Mouse (Mus musculus): ENCODE results near the gene Dcaf17. TPM values are rescaled to one million over a fixed set of nuclear protein-coding genes. Genes with fewer than 3 reads are reported as not detected.

The Dcaf17 gene
- polyA plus RNA-seq, 1 experiment from 2014 or later = 30.3 TPM

DNA sequence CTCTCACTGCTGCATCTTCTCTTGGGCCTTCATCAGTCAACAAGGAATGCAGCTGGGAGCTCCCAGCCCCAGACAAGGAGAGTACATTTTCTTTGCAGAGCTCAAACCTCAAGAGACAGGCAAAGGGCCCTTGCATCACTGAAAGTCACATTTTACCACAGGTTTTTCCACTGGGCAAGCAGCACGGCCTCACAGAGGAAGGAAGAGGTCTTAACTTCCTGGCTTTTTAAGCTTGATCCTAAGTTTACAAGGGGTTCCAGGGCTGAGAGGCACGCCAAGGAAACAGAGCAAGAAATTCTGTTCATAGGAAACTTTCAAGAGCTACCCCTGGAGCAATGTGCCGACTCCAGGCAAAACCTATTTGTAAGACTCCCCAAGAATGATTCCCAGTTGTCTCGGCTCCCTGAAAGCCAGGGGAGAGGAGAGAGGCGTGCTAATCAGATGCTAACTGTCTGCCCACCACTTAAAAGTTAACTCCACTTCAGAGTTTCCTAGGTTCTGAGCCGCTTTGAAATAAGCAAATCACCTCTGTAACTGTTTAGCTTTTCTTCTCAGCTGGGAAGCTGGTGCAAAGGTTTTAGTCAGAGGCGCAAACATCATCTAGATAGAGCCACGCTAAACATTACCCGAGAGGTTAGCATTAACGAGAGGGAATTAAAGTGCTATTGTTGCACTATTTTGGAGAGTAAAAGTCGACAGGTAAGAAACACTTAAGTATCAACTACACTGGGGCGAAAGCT, 29.4 kb upstream of the Dcaf17 start:
- Histone ChIP-seq H3K4me1 (ENCODE audit: control insufficient read depth, insufficient read depth, low read length) (peaks cover 10% of the 10 kb centered on the region), H3K4me3 (ENCODE audit: low read depth, low read length) (no peak overlapping the region), H3K9me3 (ENCODE audit: control insufficient read depth, low read length) (no peaks in the 10 kb centered on the region), H3K4me2 (ENCODE audit: low read depth, severe bottlenecking) (no peak overlapping the region), H3K27ac (replicated peaks; ENCODE audit: low read depth, low read length) (peak overlapping the region; percentile 51; the same call in 1 of the 2 replicates), H3K27me3 (ENCODE audit: control insufficient read depth, insufficient read depth, low read length) (no peaks in the 10 kb centered on the region), H3K36me3 (ENCODE audit: control insufficient read depth, insufficient read depth, low read length) (no peaks in the 10 kb centered on the region), H3K9ac (ENCODE audit: low read length) (no peak overlapping the region; the same call in 1 of the 2 replicates)
- peak; percentile 26 for DNase-seq (ENCODE audit: low spot score)
- ATAC-seq (ENCODE audit: insufficient number of reproducible peaks, low FRiP score, low TSS enrichment, low read depth) = no peak
- 25% methylated on average over 12 of the region's 12 CpGs for WGBS

DNA sequence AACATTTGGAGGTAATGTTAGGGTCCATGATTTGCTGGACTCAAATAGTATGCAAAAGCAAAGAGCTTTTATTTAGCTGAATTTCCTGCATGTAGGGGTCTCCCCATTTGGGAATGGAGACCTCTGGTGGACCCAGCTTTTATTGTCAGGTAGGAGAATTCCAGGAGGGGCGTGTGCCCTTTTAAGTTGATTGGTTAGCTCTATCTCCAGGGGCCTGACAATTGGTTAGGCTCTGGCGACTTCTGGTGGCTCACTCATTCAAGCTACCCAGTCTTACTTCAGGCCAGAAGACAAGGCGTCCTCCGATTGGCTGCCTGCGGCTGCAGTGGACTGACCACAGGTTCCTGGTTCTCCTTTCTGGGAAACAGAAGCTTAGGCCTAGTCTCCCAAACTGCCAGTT, 28.3 kb upstream of the Dcaf17 start:
- no peak overlapping the region for H3K27ac ChIP-seq (replicated peaks; ENCODE audit: low read depth, low read length)
- H3K4me2 ChIP-seq (ENCODE audit: low read depth, severe bottlenecking) = no peak overlapping the region
- no peaks in the 10 kb centered on the region for H3K27me3 ChIP-seq (ENCODE audit: control insufficient read depth, insufficient read depth, low read length)
- no peaks in the 10 kb centered on the region for H3K9me3 ChIP-seq (ENCODE audit: control insufficient read depth, low read length)
- 39% methylated on average over 5 of the region's 5 CpGs for WGBS
- peaks cover 10% of the 10 kb centered on the region for H3K4me1 ChIP-seq (ENCODE audit: control insufficient read depth, insufficient read depth, low read length)
- H3K9ac ChIP-seq (ENCODE audit: low read length) = no peak overlapping the region
- no peaks in the 10 kb centered on the region for H3K36me3 ChIP-seq (ENCODE audit: control insufficient read depth, insufficient read depth, low read length)
- no peak overlapping the region for H3K4me3 ChIP-seq (ENCODE audit: low read depth, low read length)
- peak; percentile 58 for DNase-seq (ENCODE audit: low spot score)
- peak; percentile 78 for ATAC-seq (ENCODE audit: insufficient number of reproducible peaks, low FRiP score, low TSS enrichment, low read depth)

- WGBS = 96% methylated on average over 9 of the region's 9 CpGs
- H3K4me2 ChIP-seq (ENCODE audit: low read depth, severe bottlenecking) = no peak overlapping the region
- H3K27me3 ChIP-seq (ENCODE audit: control insufficient read depth, insufficient read depth, low read length) = no peaks in the 10 kb centered on the region
- no peak overlapping the region for H3K27ac ChIP-seq (replicated peaks; ENCODE audit: low read depth, low read length)
- H3K36me3 ChIP-seq (ENCODE audit: control insufficient read depth, insufficient read depth, low read length) = no peaks in the 10 kb centered on the region
- no peak for DNase-seq (ENCODE audit: low spot score)
- H3K4me3 ChIP-seq (ENCODE audit: low read depth, low read length) = no peak overlapping the region
- ATAC-seq (ENCODE audit: insufficient number of reproducible peaks, low FRiP score, low TSS enrichment, low read depth) = no peak
- no peak overlapping the region for H3K9ac ChIP-seq (ENCODE audit: low read length)
- H3K4me1 ChIP-seq (ENCODE audit: control insufficient read depth, insufficient read depth, low read length) = peaks cover 10% of the 10 kb centered on the region
- no peaks in the 10 kb centered on the region for H3K9me3 ChIP-seq (ENCODE audit: control insufficient read depth, low read length)
Observed at GRCm38 (mm10) chr2:71027631-71028030, 27.5 kb upstream of the Dcaf17 start.

GRCm38 (mm10) chr2:71030663-71031062, 24.5 kb upstream of the Dcaf17 start:
- no peak for DNase-seq (ENCODE audit: low spot score)

DNA sequence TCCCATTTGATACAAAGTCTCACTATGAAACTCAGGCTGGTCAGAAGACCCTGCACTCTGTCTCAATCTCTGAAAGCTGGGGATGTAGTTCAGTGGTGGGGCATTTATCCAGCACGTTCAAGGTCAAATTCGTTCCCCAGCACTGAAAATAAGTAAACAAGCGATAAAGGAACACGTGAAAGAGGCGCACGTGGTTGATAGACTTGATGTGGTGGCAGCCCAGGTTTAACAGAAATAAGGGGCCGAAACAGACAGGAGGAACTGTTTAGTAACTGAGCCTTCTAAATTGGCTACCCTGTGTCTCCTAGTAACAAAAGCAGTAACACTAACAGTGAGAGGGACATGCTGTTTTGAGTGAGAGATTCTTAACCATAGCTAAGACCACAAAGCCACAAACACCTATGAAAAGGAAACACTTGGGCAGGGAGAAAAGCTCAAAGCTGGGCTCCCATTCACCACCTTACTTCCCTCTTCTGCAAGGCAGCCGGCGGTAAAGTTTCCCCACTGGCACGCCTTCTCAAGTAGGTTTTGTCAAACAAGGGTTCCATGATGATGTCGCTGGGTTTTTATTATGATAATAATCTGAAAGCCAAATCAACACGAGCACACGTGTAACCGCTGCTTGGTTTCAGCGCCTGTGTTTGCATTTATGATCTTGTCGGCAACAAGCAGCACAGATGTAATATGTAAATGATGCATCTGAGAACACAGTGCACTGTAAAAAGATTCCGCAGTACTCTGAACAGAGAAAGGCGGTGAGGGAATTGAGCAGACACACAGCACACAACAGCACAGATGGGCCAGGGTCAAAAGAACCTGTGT, 22.9 kb upstream of the Dcaf17 start:
- H3K4me3 ChIP-seq (ENCODE audit: low read depth, low read length) = no peak overlapping the region
- no peaks in the 10 kb centered on the region for H3K9me3 ChIP-seq (ENCODE audit: control insufficient read depth, low read length)
- H3K27me3 ChIP-seq (ENCODE audit: control insufficient read depth, insufficient read depth, low read length) = no peaks in the 10 kb centered on the region
- 0 out of 2 replicates have a peak overlapping the region, but pooled peaks have one; percentile 10 for H3K27ac ChIP-seq (replicated peaks; ENCODE audit: low read depth, low read length)
- no peak for DNase-seq (ENCODE audit: low spot score)
- H3K36me3 ChIP-seq (ENCODE audit: control insufficient read depth, insufficient read depth, low read length) = no peaks in the 10 kb centered on the region
- H3K4me1 ChIP-seq (ENCODE audit: control insufficient read depth, insufficient read depth, low read length) = peaks cover 3% of the 10 kb centered on the region; the same call in 1 of the 2 replicates
- ATAC-seq (ENCODE audit: insufficient number of reproducible peaks, low FRiP score, low TSS enrichment, low read depth) = no peak
- no peak overlapping the region for H3K9ac ChIP-seq (ENCODE audit: low read length)
- no peak overlapping the region for H3K4me2 ChIP-seq (ENCODE audit: low read depth, severe bottlenecking)
- 85% methylated on average over 18 of the region's 18 CpGs for WGBS

More at GRCm38 (mm10) chr2:71030663-71031062, 24.5 kb upstream of the Dcaf17 start:
- ATAC-seq (ENCODE audit: insufficient number of reproducible peaks, low FRiP score, low TSS enrichment, low read depth) = no peak
- Histone ChIP-seq H3K4me3 (ENCODE audit: low read depth, low read length) (no peak overlapping the region), H3K4me1 (ENCODE audit: control insufficient read depth, insufficient read depth, low read length) (peaks cover 9% of the 10 kb centered on the region), H3K9ac (ENCODE audit: low read length) (no peak overlapping the region), H3K36me3 (ENCODE audit: control insufficient read depth, insufficient read depth, low read length) (no peaks in the 10 kb centered on the region), H3K9me3 (ENCODE audit: control insufficient read depth, low read length) (no peaks in the 10 kb centered on the region), H3K27me3 (ENCODE audit: control insufficient read depth, insufficient read depth, low read length) (no peaks in the 10 kb centered on the region), H3K27ac (replicated peaks; ENCODE audit: low read depth, low read length) (no peak overlapping the region), H3K4me2 (ENCODE audit: low read depth, severe bottlenecking) (no peak overlapping the region)
- WGBS = 84% methylated on average over 2 of the region's 2 CpGs

DNA sequence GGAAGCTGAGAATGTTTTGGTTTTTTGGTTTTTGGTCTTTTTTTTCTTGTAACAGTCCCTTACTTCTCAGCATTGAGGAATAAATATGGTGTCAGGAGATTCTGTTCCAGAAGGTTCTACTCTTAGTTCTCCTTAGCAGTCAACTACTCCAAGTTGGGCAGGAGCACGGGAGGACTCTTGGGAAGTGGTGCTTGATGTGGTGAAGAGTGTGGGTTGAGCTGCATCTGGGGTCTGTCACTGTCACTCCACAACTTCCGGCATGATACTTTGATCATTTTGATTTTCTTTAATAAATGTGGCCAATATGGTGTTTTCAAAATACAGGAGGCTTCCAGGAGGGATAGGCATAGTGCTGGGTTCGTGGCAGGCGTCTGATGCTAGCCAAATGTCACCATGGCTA, 22.1 kb upstream of the Dcaf17 start:
- Histone ChIP-seq H3K27me3 (ENCODE audit: control insufficient read depth, insufficient read depth, low read length) (no peaks in the 10 kb centered on the region), H3K4me1 (ENCODE audit: control insufficient read depth, insufficient read depth, low read length) (peaks cover 3% of the 10 kb centered on the region; the same call in 1 of the 2 replicates), H3K4me3 (ENCODE audit: low read depth, low read length) (no peak overlapping the region), H3K9me3 (ENCODE audit: control insufficient read depth, low read length) (no peaks in the 10 kb centered on the region), H3K36me3 (ENCODE audit: control insufficient read depth, insufficient read depth, low read length) (no peaks in the 10 kb centered on the region), H3K9ac (ENCODE audit: low read length) (no peak overlapping the region), H3K4me2 (ENCODE audit: low read depth, severe bottlenecking) (no peak overlapping the region), H3K27ac (replicated peaks; ENCODE audit: low read depth, low read length) (no peak overlapping the region)
- no peak for ATAC-seq (ENCODE audit: insufficient number of reproducible peaks, low FRiP score, low TSS enrichment, low read depth)
- DNase-seq (ENCODE audit: low spot score) = no peak
- 82% methylated on average over 4 of the region's 4 CpGs for WGBS

- no peak overlapping the region for H3K27ac ChIP-seq (replicated peaks; ENCODE audit: low read depth, low read length)
- H3K9ac ChIP-seq (ENCODE audit: low read length) = no peak overlapping the region
- DNase-seq (ENCODE audit: low spot score) = no peak
- no peak for ATAC-seq (ENCODE audit: insufficient number of reproducible peaks, low FRiP score, low TSS enrichment, low read depth)
- H3K36me3 ChIP-seq (ENCODE audit: control insufficient read depth, insufficient read depth, low read length) = no peaks in the 10 kb centered on the region
- 87% methylated on average over 8 of the region's 8 CpGs for WGBS
- H3K9me3 ChIP-seq (ENCODE audit: control insufficient read depth, low read length) = no peaks in the 10 kb centered on the region
- H3K27me3 ChIP-seq (ENCODE audit: control insufficient read depth, insufficient read depth, low read length) = no peaks in the 10 kb centered on the region
- no peak overlapping the region for H3K4me3 ChIP-seq (ENCODE audit: low read depth, low read length)
- H3K4me1 ChIP-seq (ENCODE audit: control insufficient read depth, insufficient read depth, low read length) = peaks cover 3% of the 10 kb centered on the region; the same call in 1 of the 2 replicates
- no peak overlapping the region for H3K4me2 ChIP-seq (ENCODE audit: low read depth, severe bottlenecking)
Observed at GRCm38 (mm10) chr2:71033987-71034386, 21.1 kb upstream of the Dcaf17 start.

GRCm38 (mm10) chr2:71037447-71037846, 17.7 kb upstream of the Dcaf17 start:
- no peak for ATAC-seq (ENCODE audit: insufficient number of reproducible peaks, low FRiP score, low TSS enrichment, low read depth)

More at GRCm38 (mm10) chr2:71037447-71037846, 17.7 kb upstream of the Dcaf17 start:
- Histone ChIP-seq H3K27me3 (ENCODE audit: control insufficient read depth, insufficient read depth, low read length) (no peaks in the 10 kb centered on the region), H3K4me2 (ENCODE audit: low read depth, severe bottlenecking) (no peak overlapping the region), H3K4me3 (ENCODE audit: low read depth, low read length) (no peak overlapping the region), H3K9ac (ENCODE audit: low read length) (no peak overlapping the region), H3K27ac (replicated peaks; ENCODE audit: low read depth, low read length) (no peak overlapping the region), H3K36me3 (ENCODE audit: control insufficient read depth, insufficient read depth, low read length) (no peaks in the 10 kb centered on the region), H3K9me3 (ENCODE audit: control insufficient read depth, low read length) (no peaks in the 10 kb centered on the region), H3K4me1 (ENCODE audit: control insufficient read depth, insufficient read depth, low read length) (peaks cover 3% of the 10 kb centered on the region; the same call in 1 of the 2 replicates)
- no peak for DNase-seq (ENCODE audit: low spot score)
- 85% methylated on average over 6 of the region's 6 CpGs for WGBS
